Mouse (Mus musculus) layer of hippocampus, adult 2 months (tissue): Measurements from ENCODE around the gene Ddx43. TPM values are rescaled to one million over a fixed set of nuclear protein-coding genes. Genes with fewer than 3 reads are reported as not detected.

ENCODE experiments used
- DNase-seq, 2 experiments: peaks; one replicate each; pipeline ENCODE4 v3.0.0; 2022; ENCODE audit warnings: low spot score in 2 of 2
- H3K27ac ChIP-seq: fragments of 200-600 bp; 2 replicates; pipeline ENCODE4 v1.8.1; 2022
- H3K4me3 ChIP-seq: fragments of 200-600 bp; 2 replicates; pipeline ENCODE4 v1.8.1; 2022; ENCODE audit warnings: mild to moderate bottlenecking
- CTCF ChIP-seq: fragments of 200-600 bp; conservative IDR thresholded peaks from 2 replicates; pipeline ENCODE4 v1.8.1; 2022; ENCODE audit warnings: antibody characterized with exemption, mild to moderate bottlenecking, moderate library complexity
- total RNA-seq, 2 experiments: library from RNA; stranded (reverse); gene quantifications; 2 replicates each; pipeline ENCODE4 v1.2.3; 2021

Gene Ddx43
- total RNA-seq, 2 experiments from 2014 or later: not detected

GRCm38 (mm10) chr9:78439426-78439825 is 43.8 kb downstream of the Ddx43 start:
- no peak overlapping the region for H3K4me3 ChIP-seq
- TF ChIP-seq CTCF: 0 out of 2 replicates have a peak, but pooled peaks have one; percentile 3
- H3K27ac ChIP-seq: no peak overlapping the region
- DNase-seq: no peak

GRCm38 (mm10) chr9:78442237-78442578 is 46.6 kb downstream of the Ddx43 start:
- Histone ChIP-seq H3K4me3 (peak overlapping the region; percentile 52), H3K27ac (no peak overlapping the region)
- no peak for TF ChIP-seq CTCF
- no peak for DNase-seq

GRCm38 (mm10) chr9:78442579-78443392 is 47.2 kb downstream of the Ddx43 start, which contains the start of gene Cgas:
Gene Cgas, minus strand, starts transcription at chr9:78443237.
- H3K27ac ChIP-seq: no peak within 1 kb of the TSS
- TF ChIP-seq CTCF: no peak
- peak within 1 kb of the TSS; percentile 52 for H3K4me3 ChIP-seq
- peak; percentile 15 to 21 for DNase-seq

GRCm38 (mm10) chr9:78447606-78447972 is 52.0 kb downstream of the Ddx43 start:
- H3K27ac ChIP-seq: peak overlapping the region; percentile 98
- no peak for DNase-seq
- TF ChIP-seq CTCF: no peak
- peak overlapping the region; percentile 100 for H3K4me3 ChIP-seq

GRCm38 (mm10) chr9:78447973-78448873 is 52.6 kb downstream of the Ddx43 start, which contains the start of the genes Mto1 and Gm17324:
Gene Mto1, plus strand, starts transcription at chr9:78448208.
Gene Gm17324, minus strand, starts transcription at chr9:78448786.
- peak within 1 kb of the TSS; percentile 98 for H3K27ac ChIP-seq
- no peak for TF ChIP-seq CTCF

GRCm38 (mm10) chr9:78450404-78450803 is 54.8 kb downstream of the Ddx43 start:
- H3K4me3 ChIP-seq: no peak overlapping the region
- no peak for TF ChIP-seq CTCF
- no peak overlapping the region for H3K27ac ChIP-seq
- no peak for DNase-seq

More at GRCm38 (mm10) chr9:78447973-78448873, 52.6 kb downstream of the Ddx43 start, which contains the start of the genes Mto1 and Gm17324:
- peak within 1 kb of the TSS; percentile 100 for H3K4me3 ChIP-seq
- peak; percentile 84 to 90 for DNase-seq

GRCm38 (mm10) chr9:78451382-78451781 is 55.8 kb downstream of the Ddx43 start:
- DNase-seq: no peak
- TF ChIP-seq CTCF: no peak
- no peak overlapping the region for H3K27ac ChIP-seq
- H3K4me3 ChIP-seq: no peak overlapping the region

GRCm38 (mm10) chr9:78457026-78457425 is 61.4 kb downstream of the Ddx43 start:
- Histone ChIP-seq H3K27ac (no peak overlapping the region), H3K4me3 (no peak overlapping the region)
- no peak for TF ChIP-seq CTCF
- DNase-seq: no peak

- DNase-seq: no peak
- no peak for TF ChIP-seq CTCF
- no peak overlapping the region; the same call in 1 of the 2 replicates for H3K27ac ChIP-seq
- no peak overlapping the region for H3K4me3 ChIP-seq
Observed at GRCm38 (mm10) chr9:78463337-78463736, 67.8 kb downstream of the Ddx43 start.

GRCm38 (mm10) chr9:78465725-78466124 is 70.1 kb downstream of the Ddx43 start:
- TF ChIP-seq CTCF: no peak
- no peak for DNase-seq
- Histone ChIP-seq H3K4me3 (no peak overlapping the region), H3K27ac (no peak overlapping the region)

Other genes starting within 250 kb of the Ddx43 start
- 10 to 100 TPM; 48.4 to 50.1 TPM for gene Gsta4, start 213.0 kb upstream of the Ddx43 start, total RNA-seq
- not detected for gene Gsta1, start 165.1 kb upstream of the Ddx43 start, total RNA-seq
- not detected for gene Gm3776, start 138.6 kb upstream of the Ddx43 start, total RNA-seq
- gene Gm10639, start 105.9 kb upstream of the Ddx43 start, total RNA-seq: not detected
- not detected for gene Omt2a, start 81.0 kb upstream of the Ddx43 start, total RNA-seq
- gene Omt2b, start 68.2 kb upstream of the Ddx43 start, total RNA-seq: not detected
- gene Gsta2, start 40.0 kb upstream of the Ddx43 start, total RNA-seq: not detected
- gene Dppa5a, start 27.6 kb upstream of the Ddx43 start, total RNA-seq: not detected
- gene Ooep, start 17.1 kb upstream of the Ddx43 start, total RNA-seq: under 1 TPM in 1 of 2 experiments, not detected in 1; 0.17 TPM
- gene Cgas, start 47.5 kb downstream of the Ddx43 start, total RNA-seq: under 1 TPM; 0.79 to 0.92 TPM
- gene Mto1, start 52.4 kb downstream of the Ddx43 start, total RNA-seq: 10 to 100 TPM; 25.1 to 25.8 TPM
- gene Gm17324, start 53.0 kb downstream of the Ddx43 start, total RNA-seq: 1 to 10 TPM; 1.3 to 1.5 TPM
- 1,000 to 10,000 TPM; 3,119 to 3,317 TPM for gene Eef1a1, start 93.4 kb downstream of the Ddx43 start, total RNA-seq
- gene Slc17a5, start 192.3 kb downstream of the Ddx43 start, total RNA-seq: 10 to 100 TPM; 23.0 to 24.5 TPM
- 1 to 10 TPM; 3.1 to 3.5 TPM for gene Cd109, start 219.8 kb downstream of the Ddx43 start, total RNA-seq